Comparison of ENCODE assay signal across 8 mouse cellular contexts in the genomic region with DNA sequence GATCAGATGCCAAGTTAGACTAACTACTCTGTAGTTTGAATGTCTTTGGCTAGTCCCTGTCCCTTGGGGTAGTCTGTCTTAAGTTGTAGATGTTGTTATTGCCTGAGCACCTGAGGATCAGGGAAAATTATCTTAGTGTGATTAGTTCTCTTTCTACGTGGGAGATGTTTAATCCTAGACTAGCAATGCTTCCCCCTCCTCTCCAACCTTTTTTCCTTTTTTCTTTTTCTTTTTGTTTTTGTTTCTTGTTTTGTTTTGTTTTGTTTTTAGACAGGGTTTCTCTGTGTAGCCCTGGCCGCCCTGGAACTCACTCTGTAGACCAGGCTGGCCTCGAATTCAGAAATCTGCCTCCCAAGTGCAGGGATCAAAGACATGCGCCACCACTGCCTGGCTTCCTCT. TPM values are rescaled to one million over a fixed set of nuclear protein-coding genes. Genes with fewer than 3 reads are reported as not detected.
DNase-seq lines count a peak whose midpoint lies in the region; ATAC-seq and TF ChIP-seq lines count a peak whose summit lies in the region.

A gene (minus strand): TSS at position 100 of the 399 bp plus-strand sequence.

- peak within 1 kb of the TSS; percentile 64 for H3K4me3 ChIP-seq in kidney, embryonic 16.5 days (ENCODE audit: low read length)
- H3K4me3 ChIP-seq in intestine, postnatal 0 days (ENCODE audit: low read depth, low read length): peak within 1 kb of the TSS; percentile 75
- H3K4me3 ChIP-seq in midbrain, embryonic 11.5 days (ENCODE audit: low read depth, low read length): peak within 1 kb of the TSS; percentile 66

- 0 out of 2 replicates have a peak, but pooled peaks cover 2% of the 10 kb centered on the region for H3K36me3 ChIP-seq in kidney, embryonic 16.5 days (ENCODE audit: insufficient read depth, low read length)
- H3K36me3 ChIP-seq in intestine, postnatal 0 days (ENCODE audit: control insufficient read depth, insufficient read depth): peaks cover 6% of the 10 kb centered on the region; the same call in 1 of the 2 replicates
- no peaks in the 10 kb centered on the region for H3K36me3 ChIP-seq in midbrain, embryonic 11.5 days (ENCODE audit: control insufficient read depth, insufficient read depth, low read length)

- intact Hi-C loops in gastrocnemius, postnatal 36 days (cut with DNase I): no loop called here

- peak within 1 kb of the TSS; percentile 85 for H3K9ac ChIP-seq in kidney, embryonic 16.5 days (replicated peaks; ENCODE audit: low read length)
- peak within 1 kb of the TSS; percentile 94 for H3K9ac ChIP-seq in intestine, postnatal 0 days (ENCODE audit: low read depth, low read length)
- peak within 1 kb of the TSS; percentile 92 for H3K9ac ChIP-seq in midbrain, embryonic 11.5 days (ENCODE audit: low read length)

- H3K27me3 ChIP-seq in kidney, embryonic 16.5 days (ENCODE audit: insufficient read depth, low read length): no peaks in the 10 kb centered on the region
- no peaks in the 10 kb centered on the region for H3K27me3 ChIP-seq in intestine, postnatal 0 days (replicated peaks; ENCODE audit: control insufficient read depth, insufficient read depth, low read length)
- H3K27me3 ChIP-seq in midbrain, embryonic 11.5 days (ENCODE audit: control insufficient read depth, insufficient read depth, low read length): no peaks in the 10 kb centered on the region

- no peak for TF ChIP-seq CTCF in intestine, postnatal 0 days (IDR thresholded peaks at IDR 0.05; ENCODE audit: low read depth)

- peaks cover 14% of the 10 kb centered on the region; the same call in 1 of the 2 replicates for H3K4me1 ChIP-seq in kidney, embryonic 16.5 days (ENCODE audit: insufficient read depth, low read length)
- H3K4me1 ChIP-seq in intestine, postnatal 0 days (replicated peaks; ENCODE audit: control insufficient read depth, insufficient read depth, low read length): peaks cover 3% of the 10 kb centered on the region; the same call in 1 of the 2 replicates
- H3K4me1 ChIP-seq in midbrain, embryonic 11.5 days (ENCODE audit: control insufficient read depth, insufficient read depth, low read length): peaks cover 6% of the 10 kb centered on the region; the same call in 1 of the 2 replicates

- peak within 1 kb of the TSS; percentile 94 for H3K4me2 ChIP-seq in kidney, embryonic 16.5 days (replicated peaks; ENCODE audit: low read depth, low read length)
- peak within 1 kb of the TSS; percentile 97 for H3K4me2 ChIP-seq in intestine, postnatal 0 days (replicated peaks; ENCODE audit: low read depth)
- H3K4me2 ChIP-seq in midbrain, embryonic 11.5 days: peak within 1 kb of the TSS; percentile 94

- peak within 1 kb of the TSS; percentile 92 for H3K27ac ChIP-seq in kidney, embryonic 16.5 days (ENCODE audit: low read length)
- H3K27ac ChIP-seq in intestine, postnatal 0 days (ENCODE audit: low read depth, low read length): peak within 1 kb of the TSS; percentile 100
- peak within 1 kb of the TSS; percentile 91 for H3K27ac ChIP-seq in midbrain, embryonic 11.5 days (ENCODE audit: low read depth, low read length)

- ATAC-seq in kidney, embryonic 16.5 days (ENCODE audit: low FRiP score, low TSS enrichment): no peak
- ATAC-seq in intestine, postnatal 0 days: no peak
- no peak for ATAC-seq in midbrain, embryonic 11.5 days (ENCODE audit: low FRiP score)

- DNase-seq in kidney, adult 9 months: no peak
- no peak for DNase-seq in adrenal gland, postnatal 4 days (ENCODE audit: low spot score in 2 of 2)
- DNase-seq in gastrocnemius, postnatal 36 days: no peak
- DNase-seq in midbrain, embryonic 11.5 days (ENCODE audit: low spot score, missing footprints): no peak
- no peak for DNase-seq in right cerebral cortex, postnatal 10 days (ENCODE audit: low spot score in 2 of 2)
- DNase-seq in embryo, embryonic 10 days (ENCODE audit: low spot score): no peak

- WGBS in kidney, embryonic 16.5 days: 72% methylated on average over 4 of the region's 4 CpGs
- 55% methylated on average over 4 of the region's 4 CpGs for WGBS in intestine, postnatal 0 days
- WGBS in midbrain, embryonic 11.5 days: 82% methylated on average over 4 of the region's 4 CpGs

- no peaks in the 10 kb centered on the region for H3K9me3 ChIP-seq in kidney, embryonic 16.5 days (ENCODE audit: low read length)
- H3K9me3 ChIP-seq in intestine, postnatal 0 days (ENCODE audit: control insufficient read depth): no peaks in the 10 kb centered on the region
- no peaks in the 10 kb centered on the region for H3K9me3 ChIP-seq in midbrain, embryonic 11.5 days (ENCODE audit: control insufficient read depth, low read length)

RNA-seq across cellular contexts. Expression of the gene that starts here (rescaled TPM):
- 76.6 and 88.9 TPM in 2 replicates for polyA plus RNA-seq in kidney, embryonic 16.5 days (2015; fragmentation: Nextera tagmentation; extraction: Ambion mirVana)
- 10 to 100 TPM; 58.7 to 59.8 TPM for total RNA-seq in adrenal gland, postnatal 4 days (2021)
- 10 to 100 TPM; 39.5 to 40.8 TPM for total RNA-seq in gastrocnemius, postnatal 36 days (2021)
- 81.1 and 87.4 TPM in 2 replicates for polyA plus RNA-seq in intestine, postnatal 0 days (2015; fragmentation: Nextera tagmentation; extraction: Ambion mirVana)
- polyA plus RNA-seq in midbrain, embryonic 11.5 days (2014; fragmentation: Nextera tagmentation; extraction: Ambion mirVana): 43.2 and 46.1 TPM in 2 replicates
